Mouse (Mus musculus) stomach, adult 2 months (tissue): ENCODE data around the gene Otud3. TPM values are rescaled to one million over a fixed set of nuclear protein-coding genes. Genes with fewer than 3 reads are reported as not detected.

Experiments used
- polyA plus RNA-seq: library from polyadenylated mRNA; depleted of rRNA; stranded (reverse); fragments of >200 nt; gene quantifications from 2 replicates; pipeline ENCODE4 v1.2.3, GENCODE M21; 2012; rRNA removed

Otud3 gene
- 2.3 and 3.0 TPM in 2 replicates for polyA plus RNA-seq

DNA sequence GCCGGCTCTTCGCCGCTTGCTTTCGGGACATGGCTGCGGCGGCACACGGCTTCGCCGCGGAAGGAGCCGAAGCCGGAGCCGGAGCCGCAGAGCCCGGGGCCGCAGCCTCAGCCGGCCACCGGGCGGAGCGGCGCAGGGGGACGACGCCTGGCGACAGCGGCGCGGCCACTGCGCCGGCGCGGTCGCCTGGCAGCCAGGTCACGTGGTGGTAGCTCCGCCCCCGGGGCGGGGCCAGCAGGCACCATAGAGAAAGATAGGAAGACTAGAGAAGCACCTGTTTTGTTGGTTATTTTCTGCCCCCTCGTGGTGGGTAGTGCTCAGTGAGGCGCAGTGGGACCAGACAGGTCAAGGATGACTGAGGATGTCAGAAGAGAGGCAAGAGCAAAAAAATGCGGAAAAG lies at the start of gene Otud3:
Gene Otud3, minus strand, starts transcription at position 149 of the 400 bp plus-strand sequence.

GRCm38 (mm10) chr4:138877731-138878130 lies 36.0 kb downstream of the Otud3 start, which contains the start of gene Pla2g2e:
TSS of gene Pla2g2e (plus strand) at chr4:138877942.

DNA sequence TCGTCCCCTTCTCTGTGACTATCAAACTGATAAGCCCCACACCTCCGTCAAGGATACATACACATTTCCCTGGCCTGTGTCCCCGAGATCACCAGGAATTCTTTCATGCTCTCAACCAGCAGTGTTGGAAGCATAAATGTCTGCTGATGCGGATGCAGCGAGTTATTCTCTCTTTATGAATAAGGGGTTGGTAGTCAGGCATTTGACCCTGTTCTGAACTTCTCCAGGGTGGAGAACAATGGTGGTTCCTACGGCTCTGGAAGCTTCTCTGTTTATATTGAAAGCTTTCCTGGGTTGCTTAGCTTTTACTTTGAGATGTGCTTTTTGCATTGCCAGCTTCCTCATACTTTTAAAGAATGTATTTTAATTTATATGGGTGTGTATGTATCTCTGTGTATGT lies 39.9 kb downstream of the Otud3 start, which contains the start of gene Gm13030:
Gene Gm13030, minus strand, starts transcription at position 101 of the 400 bp plus-strand sequence.

GRCm38 (mm10) chr4:138863344-138863998 lies 50.3 kb downstream of the Otud3 start, which contains the start of gene Pla2g5:
TSS of gene Pla2g5 (minus strand) at chr4:138863482.

Other genes starting within 250 kb of the Otud3 start
- 0.09 and 0.10 TPM in 2 replicates for gene Pla2g2c, start 189.2 kb downstream of the Otud3 start, polyA plus RNA-seq
- gene Ubxn10, start 176.8 kb downstream of the Otud3 start, polyA plus RNA-seq = 0.74 and 1.0 TPM in 2 replicates
- 3.7 and 4.8 TPM in 2 replicates for gene Pla2g2f, start 156.3 kb downstream of the Otud3 start, polyA plus RNA-seq
- 0.33 and 0.44 TPM in 2 replicates for gene Pla2g2d, start 138.2 kb downstream of the Otud3 start, polyA plus RNA-seq
- 2.3 and 2.5 TPM in 2 replicates for gene Pla2g5, start 50.5 kb downstream of the Otud3 start, polyA plus RNA-seq
- not detected in 2 replicates for gene Gm13030, start 40.0 kb downstream of the Otud3 start, polyA plus RNA-seq
- gene Pla2g2e, start 36.0 kb downstream of the Otud3 start, polyA plus RNA-seq = 0.39 and 0.97 TPM in 2 replicates
- 33.0 and 47.0 TPM in 2 replicates for gene Rnf186, start 53.2 kb upstream of the Otud3 start, polyA plus RNA-seq
- gene Tmco4, start 58.9 kb upstream of the Otud3 start, polyA plus RNA-seq = 7.8 and 8.4 TPM in 2 replicates
- gene Htr6, start 161.6 kb upstream of the Otud3 start, polyA plus RNA-seq = not detected in 2 replicates
- 91.6 and 176 TPM in 2 replicates for gene Nbl1, start 179.0 kb upstream of the Otud3 start, polyA plus RNA-seq
- gene Minos1, start 217.2 kb upstream of the Otud3 start, polyA plus RNA-seq = 9.7 and 17.6 TPM in 2 replicates